20 mouse cellular contexts compared by ENCODE assay signal in the genomic region with DNA sequence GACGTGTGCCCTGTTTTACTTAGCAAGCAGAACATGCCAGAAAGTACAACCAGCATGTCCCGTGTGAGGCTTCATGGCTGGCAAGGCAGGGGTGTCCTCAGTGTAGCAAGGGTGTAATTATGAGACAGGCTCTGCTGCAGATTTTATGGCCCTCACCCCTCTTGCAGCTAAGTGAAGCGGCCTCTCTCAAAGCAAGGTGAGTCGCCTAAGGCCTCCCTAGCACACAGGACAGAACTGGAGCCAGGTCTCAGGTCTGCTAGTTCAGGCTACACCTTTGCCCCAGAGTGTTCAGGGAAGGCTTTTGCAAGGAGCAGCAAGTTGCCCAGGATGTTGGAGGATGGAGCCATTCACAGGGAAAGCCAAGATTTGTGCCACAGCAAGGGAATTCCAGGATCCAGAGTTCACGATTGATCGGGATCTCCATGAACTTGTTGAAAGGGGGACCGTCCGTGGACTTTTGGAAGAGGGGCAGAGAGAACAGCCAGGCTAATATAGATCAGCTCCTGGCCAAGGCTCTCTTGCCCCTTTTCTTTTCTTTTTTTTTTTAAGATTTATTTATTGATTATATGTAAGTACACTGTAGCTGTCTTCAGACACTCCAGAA.
"Had no signal": no experiment of that assay in that cellular context is flagged by ENCODE, and none has a peak within 500 bp of the region (broad histone marks: within the 10 kb centered on the region; RNA-seq: fewer than 3 reads in every experiment).

No protein-coding gene starts in this region.

- H3K4me2 ChIP-seq: limb, embryonic 13.5 days; liver, embryonic 12.5 days; liver, embryonic 15.5 days; midbrain, embryonic 13.5 days; neural tube, embryonic 13.5 days; stomach, embryonic 15.5 days had no signal

- DNase-seq: kidney, adult 18-20 months; kidney, adult 9 months; kidney, postnatal 14 days; left cerebral cortex, postnatal 4 days; lung, adult 2 months; lung, postnatal 14 days; lung, postnatal 4 days; retina, postnatal 1 day; right cerebral cortex, postnatal 25 days; spleen, adult 18-20 months; thymus, adult 18-20 months; thymus, postnatal 4 days had no signal

- H3K9ac ChIP-seq: limb, embryonic 13.5 days; liver, embryonic 12.5 days; liver, embryonic 15.5 days; midbrain, embryonic 13.5 days; neural tube, embryonic 13.5 days; stomach, embryonic 15.5 days had no signal

- H3K4me1 ChIP-seq: liver, embryonic 15.5 days; stomach, embryonic 15.5 days had no signal

- H3K36me3 ChIP-seq: limb, embryonic 13.5 days; liver, embryonic 12.5 days; liver, embryonic 15.5 days; midbrain, embryonic 13.5 days; neural tube, embryonic 13.5 days; stomach, embryonic 15.5 days had no signal

- H3K4me3 ChIP-seq: limb, embryonic 13.5 days; liver, embryonic 12.5 days; liver, embryonic 15.5 days; midbrain, embryonic 13.5 days; myocyte; neural tube, embryonic 13.5 days; stomach, embryonic 15.5 days had no signal

- H3K27ac ChIP-seq: limb, embryonic 13.5 days; liver, embryonic 12.5 days; liver, embryonic 15.5 days; midbrain, embryonic 13.5 days; neural tube, embryonic 13.5 days; stomach, embryonic 15.5 days had no signal

- H3K9me3 ChIP-seq: liver, embryonic 12.5 days; liver, embryonic 15.5 days; neural tube, embryonic 13.5 days had no signal

- ATAC-seq: liver, embryonic 12.5 days; midbrain, embryonic 13.5 days; midbrain, embryonic 16.5 days had no signal

- H3K27me3 ChIP-seq: liver, embryonic 12.5 days; liver, embryonic 15.5 days; stomach, embryonic 15.5 days had no signal
